Mouse (Mus musculus) embryonic stem cell, embryonic (primary cell): ENCODE data around the gene Fgd2.
"Not testable (repeated sequence)": the region's sequence is repeated elsewhere in the genome, so short reads cannot be mapped to it uniquely, and the experiment has no call there.

Experiments
- CTCF ChIA-PET, 4 experiments: fragments of 300-600 bp in 2 of 4; fragments of 350-600 bp in 2 of 4; sonication (Branson Sonifier 250); formaldehyde crosslinking; loops; one replicate each; lab custom pipeline; 2022; ENCODE audit warnings: inconsistent platforms in 2 of 4; lab: Charles Lee
- POLR2A ChIA-PET, 4 experiments: fragments of 300-600 bp in 2 of 4; fragments of 350-600 bp in 2 of 4; sonication (Branson Sonifier 250); formaldehyde crosslinking; loops; one replicate each; lab custom pipeline; 2022; ENCODE audit warnings: antibody characterized with exemption in 4 of 4, inconsistent platforms in 1 of 4; lab: Charles Lee

Fgd2 gene

DNA sequence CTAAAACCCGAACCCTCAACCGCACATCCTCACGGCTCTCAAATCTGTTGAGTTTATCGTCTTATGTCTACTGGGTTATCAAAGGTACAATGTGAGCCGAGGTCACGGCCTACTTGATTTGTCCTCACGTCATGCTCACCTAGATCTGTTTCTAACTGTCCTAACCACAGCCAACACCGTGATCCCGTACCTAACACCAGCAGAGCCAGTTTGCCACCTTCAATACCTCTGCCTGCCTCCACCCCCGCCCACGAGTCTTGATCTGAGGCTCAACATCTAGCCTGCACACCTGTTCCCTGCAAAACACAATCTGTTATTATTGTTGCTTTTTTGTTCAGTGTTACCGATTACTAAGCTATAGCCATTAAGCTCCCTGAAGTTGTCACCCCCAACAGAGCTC is 15.4 kb upstream of the Fgd2 start:
- POLR2A ChIA-PET, result interaction anchor here in 1 of 4 experiments (0.5 to 3.4 kb wide), 5 partner anchors 10 to 118 kb away, joined by 3 to 34 read pairs (median 3); no protein-coding TSS in a partner anchor
- CTCF ChIA-PET, result interaction anchor here in 1 of 4 experiments (0.6 kb wide), 1 partner anchor 60 kb away, joined by 5 read pairs; no protein-coding TSS in a partner anchor

DNA sequence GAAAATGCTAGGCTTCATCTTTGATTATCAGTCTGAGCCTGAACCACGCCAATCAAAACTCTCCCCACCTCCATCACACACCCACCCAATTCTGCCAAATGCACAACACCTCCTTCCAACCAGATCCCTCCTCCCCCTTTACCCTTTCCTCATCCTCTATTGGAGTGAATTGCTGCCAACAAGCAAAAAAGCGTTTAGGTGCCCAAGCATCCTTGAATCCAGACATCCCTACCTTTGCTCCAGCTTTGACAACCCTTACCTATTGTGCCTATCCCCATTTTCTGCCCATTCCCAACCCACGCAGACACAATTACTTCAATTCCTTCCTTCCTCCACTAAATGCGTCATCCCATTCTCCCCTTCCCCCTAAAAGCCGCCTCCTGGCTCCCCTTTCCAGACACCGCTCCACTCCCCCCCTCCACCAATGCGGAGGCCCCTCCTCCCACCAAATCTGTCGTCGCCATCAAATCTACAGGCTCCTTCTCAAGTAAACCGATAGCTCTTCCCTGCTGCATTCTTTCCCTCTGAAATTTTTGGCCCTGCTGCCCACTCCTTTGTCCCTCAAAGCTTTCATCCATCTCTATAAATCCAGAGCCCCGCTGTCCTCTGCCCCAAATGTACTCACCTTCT is 14.1 kb upstream of the Fgd2 start:
- ChIA-PET POLR2A (interaction anchor here in 3 of 4 experiments (0.5 to 3.5 kb wide), 44 partner anchors 8 to 1577 kb away, joined by 3 to 49 read pairs (median 5); partner anchors contain the start of genes Cdkn1a (in 2 of the 3), Fgd2 (in 2 of the 3), BC004004 (in 1 of the 3) and Gm28043 (in 1 of the 3)), CTCF (interaction anchor here (0.6 to 2.5 kb wide), 12 partner anchors 10 to 182 kb away, joined by 3 to 12 read pairs (median 4); partner anchors contain the start of gene BC004004 (in 1 of the 4))

DNA sequence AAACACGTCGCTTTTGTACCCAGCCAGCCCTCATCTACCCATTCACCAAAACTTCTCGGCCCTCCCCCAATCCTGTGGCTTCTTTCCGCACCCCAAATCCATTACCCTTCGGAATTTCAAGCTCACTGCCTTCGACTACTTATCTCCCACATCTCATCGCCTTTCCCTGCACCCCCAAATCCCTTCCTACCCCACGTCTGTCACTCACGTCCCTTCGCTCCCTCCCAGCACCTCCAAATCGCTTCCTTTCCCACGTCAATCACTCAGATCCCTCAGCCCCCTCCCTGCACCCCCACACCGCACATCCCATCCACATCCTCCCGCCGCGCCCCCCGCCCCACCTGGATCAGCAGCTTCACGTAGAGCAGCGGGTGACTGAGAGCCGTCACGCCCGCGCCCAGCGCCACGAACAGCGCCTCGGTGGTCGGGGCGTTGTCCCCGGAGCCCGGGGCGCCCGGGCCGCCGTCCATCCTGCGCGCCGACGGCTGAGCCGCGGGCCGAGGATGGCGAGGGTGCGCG is 13.5 kb upstream of the Fgd2 start:
- ChIA-PET POLR2A (interaction anchor here in 3 of 4 experiments (0.5 to 3.5 kb wide), 74 partner anchors 8 to 1577 kb away, joined by 3 to 49 read pairs (median 4); partner anchors contain the start of genes BC004004 (in 3 of the 3), Fgd2 (in 3 of the 3), Cdkn1a (in 2 of the 3) and Srsf3 (in 2 of the 3)), CTCF (interaction anchor here (0.6 to 2.5 kb wide), 20 partner anchors 9 to 1115 kb away, joined by 3 to 12 read pairs (median 4); partner anchors contain the start of genes BC004004 (in 2 of the 4) and Ppard (in 1 of the 4))

DNA sequence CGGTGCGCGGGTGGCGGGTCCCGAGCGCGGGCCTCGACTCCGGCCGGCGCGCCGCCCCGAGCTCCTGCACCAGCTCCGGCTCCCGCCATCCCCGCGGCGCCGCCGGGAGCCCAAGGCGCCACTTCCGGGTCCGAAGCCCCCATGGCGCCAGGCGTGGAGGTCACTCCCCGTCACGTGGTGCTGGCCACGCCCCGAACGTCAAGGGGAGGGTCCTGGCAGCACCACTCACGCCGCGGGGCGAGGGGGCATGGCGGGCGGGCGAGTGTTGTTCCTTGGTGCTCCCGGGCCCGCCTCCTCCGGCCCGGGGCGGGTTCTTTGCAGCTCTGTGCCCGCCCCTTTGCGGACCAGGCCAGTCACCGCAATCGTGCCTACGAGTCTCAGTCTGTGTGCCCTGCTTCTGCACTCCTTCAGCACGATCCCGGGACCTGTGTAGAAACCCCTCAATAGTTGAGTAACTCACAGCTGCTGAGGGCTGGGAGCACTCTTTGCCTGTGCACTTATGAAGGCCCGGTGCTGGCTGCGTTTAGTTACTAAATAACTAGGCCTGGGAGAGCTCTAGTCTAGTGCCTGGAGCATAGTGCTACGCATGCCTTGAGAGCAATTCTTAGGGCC is 13.0 kb upstream of the Fgd2 start, which contains the start of gene Mtch1:
TSS of gene Mtch1 (minus strand) at position 290 of the 612 bp plus-strand sequence.
- ChIA-PET POLR2A (interaction anchor here (0.5 to 3.5 kb wide), 72 partner anchors 8 to 452 kb away, joined by 3 to 49 read pairs (median 4); partner anchors contain the start of genes BC004004 (in 3 of the 4), Cdkn1a (in 3 of the 4), Fgd2 (in 3 of the 4) and Srsf3 (in 2 of the 4)), CTCF (interaction anchor here (0.6 to 2.5 kb wide), 18 partner anchors 9 to 1115 kb away, joined by 3 to 12 read pairs (median 4); partner anchors contain the start of genes BC004004 (in 2 of the 4) and Ppard (in 1 of the 4))

DNA sequence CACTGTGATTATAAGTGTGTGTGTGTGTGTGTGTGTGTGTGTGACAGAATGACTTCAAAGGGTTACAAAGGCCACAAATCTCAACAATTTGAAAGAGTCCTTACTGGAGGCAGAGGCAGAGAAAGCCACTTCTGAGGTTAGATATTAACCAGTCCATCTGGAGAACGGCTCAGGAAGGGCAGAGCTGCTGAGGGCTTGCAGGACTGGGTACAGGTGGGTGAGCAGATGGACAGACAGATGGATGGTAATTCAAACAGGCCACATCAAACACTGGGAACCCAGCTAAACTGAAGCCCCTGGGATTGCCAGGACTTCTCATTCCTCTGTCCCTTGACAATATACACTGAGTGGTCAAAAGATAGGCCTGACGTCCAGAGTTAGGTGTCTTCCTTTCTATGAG is 11.7 kb upstream of the Fgd2 start:
- CTCF ChIA-PET, result interaction anchor here in 1 of 4 experiments (2.4 kb wide), 1 partner anchor 22 kb away, joined by 12 read pairs; no protein-coding TSS in a partner anchor
- POLR2A ChIA-PET, result interaction anchor here in 3 of 4 experiments (0.7 to 3.5 kb wide), 5 partner anchors 7 to 312 kb away, joined by 3 to 49 read pairs (median 3); no protein-coding TSS in a partner anchor

DNA sequence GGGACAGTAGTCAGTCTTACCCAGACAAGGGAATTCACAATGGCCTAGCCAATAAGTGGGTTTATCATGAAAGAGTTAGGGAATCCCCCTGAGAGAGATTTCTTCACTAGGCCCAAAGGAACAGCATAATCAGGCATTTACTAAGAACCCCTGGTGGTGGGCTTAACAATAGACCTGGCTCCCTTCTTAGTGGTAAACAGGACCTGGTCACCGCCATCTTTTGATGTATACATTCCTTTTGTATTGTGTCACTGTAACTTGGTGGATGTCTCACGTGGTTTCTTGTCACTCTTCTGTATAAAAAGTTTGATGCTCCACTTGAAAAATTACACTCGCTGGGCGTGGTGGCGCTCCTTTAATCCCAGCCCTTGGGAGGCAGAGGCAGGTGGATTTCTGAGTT is 9.7 kb upstream of the Fgd2 start:
- POLR2A ChIA-PET, result interaction anchor here in 2 of 4 experiments (0.6 to 0.9 kb wide), 2 partner anchors 34 to 269 kb away, joined by 3 read pairs; no protein-coding TSS in a partner anchor
- CTCF ChIA-PET, result not testable (repeated sequence)

DNA sequence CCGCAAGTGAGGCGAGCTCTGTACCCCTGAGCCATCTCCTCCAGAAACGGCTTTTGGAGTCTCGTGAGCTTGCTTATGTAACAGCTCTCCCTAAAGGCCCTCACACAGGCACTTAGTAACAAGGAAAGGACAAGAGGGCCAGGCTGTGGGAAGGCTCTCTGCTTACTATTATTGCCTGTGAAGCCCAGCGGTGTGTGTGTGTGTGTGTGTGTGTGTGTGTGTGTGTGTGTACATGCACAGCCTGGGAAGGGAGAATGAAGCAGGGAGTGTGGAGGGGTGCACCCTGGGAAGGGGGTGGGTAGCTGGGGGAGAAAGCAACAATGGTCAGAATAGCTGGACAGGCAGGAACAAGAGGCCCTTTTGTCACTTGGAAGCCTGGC is 5.3 kb upstream of the Fgd2 start:
- ChIA-PET POLR2A (interaction anchor here in 3 of 4 experiments (0.5 to 3.9 kb wide), 17 partner anchors 8 to 196 kb away, joined by 3 to 49 read pairs (median 4); partner anchors contain the start of genes BC004004 (in 2 of the 3) and Mtch1 (in 2 of the 3)), CTCF (interaction anchor here in 3 of 4 experiments (0.9 to 5.4 kb wide), 9 partner anchors 14 to 184 kb away, joined by 3 to 32 read pairs (median 5); partner anchors contain the start of gene BC004004 (in 1 of the 3))

DNA sequence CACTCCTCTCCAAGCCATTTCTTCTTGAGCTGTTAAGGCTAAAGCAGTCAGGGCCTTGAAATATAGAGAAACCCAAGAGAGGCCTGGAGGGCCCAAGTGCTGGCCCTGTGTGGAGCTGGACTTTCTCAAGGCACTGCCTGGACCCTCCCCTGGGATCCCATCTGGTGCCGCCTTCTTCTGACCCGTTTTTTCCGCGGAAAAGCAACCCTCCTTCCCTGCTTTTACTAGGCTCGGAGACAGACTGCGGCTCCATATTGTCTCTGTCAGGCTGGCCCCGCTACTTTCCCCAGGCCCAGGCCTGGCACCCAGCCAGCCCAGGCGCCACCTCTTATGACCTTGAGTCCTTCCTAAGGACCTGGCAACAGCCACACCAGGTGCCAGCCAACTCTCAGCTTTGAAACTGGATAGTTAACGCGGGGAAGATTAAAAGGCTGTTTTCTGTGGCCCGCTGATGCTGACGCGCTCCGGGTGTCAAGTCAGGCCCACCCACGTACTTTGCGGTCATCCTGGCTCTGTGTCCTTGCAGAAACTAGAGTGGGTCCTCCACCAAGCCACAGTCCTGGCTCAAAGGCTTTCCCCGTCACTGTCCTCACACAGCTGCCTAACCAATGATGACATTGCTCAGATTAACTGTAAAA is 4.8 kb upstream of the Fgd2 start:
- ChIA-PET CTCF (interaction anchor here (0.6 to 5.4 kb wide), 18 partner anchors 8 to 365 kb away, joined by 3 to 32 read pairs (median 5); partner anchors contain the start of genes BC004004 (in 1 of the 4) and Mtch1 (in 1 of the 4)), POLR2A (interaction anchor here in 3 of 4 experiments (0.5 to 3.9 kb wide), 28 partner anchors 8 to 324 kb away, joined by 3 to 49 read pairs (median 4); partner anchors contain the start of genes Mtch1 (in 3 of the 3), BC004004 (in 2 of the 3), Pim1 (in 1 of the 3) and Srsf3 (in 1 of the 3))

DNA sequence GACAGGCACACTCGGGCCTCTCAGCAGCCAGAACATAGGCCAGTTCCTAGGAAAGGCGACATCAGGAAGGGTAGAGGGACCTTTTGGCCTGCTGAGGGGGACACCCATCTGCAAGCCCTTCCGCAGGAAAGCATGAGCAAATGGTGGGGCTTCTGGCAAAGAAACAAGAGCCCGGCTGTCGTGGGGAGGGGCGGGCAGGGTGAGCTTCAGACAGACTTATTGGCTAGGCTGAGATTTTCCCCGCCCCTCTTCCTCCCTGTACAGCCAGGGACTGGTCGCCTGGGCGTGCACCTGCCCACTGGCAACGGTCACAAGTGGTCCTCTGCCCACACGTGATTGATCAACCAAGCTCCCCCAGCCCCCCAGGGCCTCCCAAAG is 4.2 kb upstream of the Fgd2 start:
- ChIA-PET CTCF (interaction anchor here (0.6 to 5.4 kb wide), 18 partner anchors 9 to 366 kb away, joined by 3 to 32 read pairs (median 5); partner anchors contain the start of genes BC004004 (in 1 of the 4) and Mtch1 (in 1 of the 4)), POLR2A (interaction anchor here in 3 of 4 experiments (0.6 to 3.9 kb wide), 28 partner anchors 9 to 324 kb away, joined by 3 to 49 read pairs (median 4); partner anchors contain the start of genes Mtch1 (in 3 of the 3), BC004004 (in 2 of the 3), Pim1 (in 1 of the 3) and Srsf3 (in 1 of the 3))

DNA sequence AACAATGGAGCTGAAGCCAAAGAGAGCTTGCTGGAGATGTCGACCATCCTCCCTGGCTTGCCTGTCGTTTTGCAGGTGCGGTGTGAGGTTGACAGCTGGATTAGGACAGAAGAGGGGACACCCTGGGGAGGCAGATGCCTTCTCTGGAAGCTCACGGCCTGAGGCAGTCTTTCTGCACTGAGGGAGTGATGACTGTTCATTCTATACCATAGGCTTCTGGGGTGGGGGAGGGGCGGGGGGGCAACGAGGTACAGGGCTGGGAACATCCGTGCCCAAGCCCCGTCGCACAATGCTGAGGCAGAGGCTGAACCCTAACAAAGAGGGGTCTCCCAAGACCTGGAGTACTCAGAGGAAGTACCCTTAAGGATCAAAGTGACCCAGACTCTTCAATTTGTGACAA is 3.8 kb upstream of the Fgd2 start:
- POLR2A ChIA-PET, result interaction anchor here in 3 of 4 experiments (0.6 to 3.9 kb wide), 25 partner anchors 9 to 325 kb away, joined by 3 to 49 read pairs (median 4); partner anchors contain the start of genes Mtch1 (in 3 of the 3), BC004004 (in 2 of the 3), Pim1 (in 1 of the 3) and Srsf3 (in 1 of the 3)
- CTCF ChIA-PET, result interaction anchor here (0.6 to 5.4 kb wide), 14 partner anchors 9 to 186 kb away, joined by 3 to 32 read pairs (median 5); partner anchors contain the start of gene Mtch1 (in 1 of the 4)

DNA sequence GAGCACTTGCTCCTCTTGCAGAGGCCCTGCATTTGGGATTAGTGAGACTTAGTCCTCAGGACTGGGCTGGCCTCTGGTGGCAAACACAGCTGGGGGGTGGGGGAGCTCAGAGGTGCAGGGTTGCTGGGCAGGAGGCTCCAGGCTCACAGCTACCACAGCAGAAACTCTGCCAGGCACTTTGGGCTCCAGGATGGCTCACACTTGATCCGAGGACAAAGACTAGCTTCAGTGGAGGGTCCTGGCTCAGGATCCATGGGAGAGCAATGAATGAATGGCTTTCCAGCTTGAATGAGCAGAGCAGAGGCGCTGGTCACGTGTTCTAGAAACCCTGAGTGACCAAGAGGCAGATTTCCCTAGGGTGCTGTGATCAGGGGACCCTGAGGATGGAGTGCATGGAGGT is 1.8 kb upstream of the Fgd2 start:
- ChIA-PET POLR2A (interaction anchor here in 1 of 4 experiments (1.1 kb wide), 1 partner anchor 11 kb away, joined by 5 read pairs; the partner anchor contains the start of gene Mtch1), CTCF (interaction anchor here in 2 of 4 experiments (1.5 to 5.4 kb wide), 2 partner anchors 12 kb away, joined by 6 to 32 read pairs; no protein-coding TSS in a partner anchor)

DNA sequence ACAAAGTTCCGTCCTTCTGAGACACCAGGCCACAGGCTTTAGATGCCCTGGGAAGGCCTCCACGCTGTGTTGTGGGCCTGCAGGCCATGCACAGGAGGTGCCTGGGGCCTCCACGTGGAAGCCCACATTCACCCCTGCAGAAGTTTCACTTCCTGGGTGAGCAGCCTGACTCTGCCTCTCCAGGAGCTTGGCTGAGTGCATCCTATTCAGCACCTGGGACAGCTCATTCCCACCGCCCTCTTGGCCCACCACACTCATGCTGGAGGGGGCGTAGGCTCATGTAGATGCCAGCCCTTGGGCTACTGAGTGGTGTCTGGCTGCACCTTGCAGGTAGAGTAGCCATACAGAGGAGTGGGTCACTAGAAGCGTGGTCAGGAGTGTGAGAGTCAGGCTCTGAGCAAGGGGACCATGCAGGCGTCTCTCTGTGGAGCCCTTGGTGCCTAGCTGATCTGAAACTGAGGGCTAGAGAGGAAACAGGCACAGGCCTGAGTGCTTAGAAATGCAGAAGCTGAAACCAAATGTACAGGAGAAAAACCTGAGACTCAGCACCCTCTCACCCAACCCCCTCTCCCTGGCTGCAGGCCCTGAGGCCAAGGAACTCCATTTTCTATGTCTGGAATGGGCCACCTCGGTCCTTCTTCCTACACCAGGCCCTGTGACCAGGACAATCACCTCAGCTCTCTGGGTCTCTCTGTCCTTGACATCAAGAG is 1.4 kb downstream of the Fgd2 start:
- ChIA-PET CTCF (interaction anchor here (0.5 to 3.2 kb wide), 18 partner anchors 9 to 431 kb away, joined by 3 to 40 read pairs (median 6); partner anchors contain the start of genes Mtch1 (in 1 of the 4) and Stk38 (in 1 of the 4)), POLR2A (interaction anchor here (0.8 to 2.8 kb wide), 17 partner anchors 9 to 160 kb away, joined by 3 to 9 read pairs (median 3); partner anchors contain the start of genes Mtch1 (in 4 of the 4) and BC004004 (in 1 of the 4))

DNA sequence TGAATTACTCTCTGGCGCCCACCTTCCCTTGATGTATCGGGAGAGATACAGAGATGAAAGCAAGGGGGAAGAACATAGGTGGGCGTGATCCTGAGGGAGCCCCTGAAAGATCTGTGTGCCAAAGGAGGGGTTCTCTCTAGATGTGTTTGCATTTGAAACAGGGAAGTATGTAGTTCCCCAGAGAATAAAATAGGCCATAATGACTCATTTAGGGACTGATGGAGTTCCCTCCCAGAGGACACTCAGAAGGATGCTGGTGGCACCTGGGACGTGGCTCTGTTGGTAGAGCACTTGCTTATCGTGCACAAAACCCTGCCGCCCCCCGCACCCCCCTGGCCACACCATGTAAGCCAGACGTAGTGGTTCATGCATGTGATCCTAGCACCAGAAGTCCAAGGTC is 2.4 kb downstream of the Fgd2 start:
- CTCF ChIA-PET, result interaction anchor here in 3 of 4 experiments (1.7 to 3.2 kb wide), 3 partner anchors 8 to 9 kb away, joined by 8 to 20 read pairs (median 19); no protein-coding TSS in a partner anchor
- POLR2A ChIA-PET, result interaction anchor here in 2 of 4 experiments (1.0 to 2.8 kb wide), 4 partner anchors 8 to 21 kb away, joined by 3 to 9 read pairs (median 5); partner anchors contain the start of gene Mtch1 (in 2 of the 2)

DNA sequence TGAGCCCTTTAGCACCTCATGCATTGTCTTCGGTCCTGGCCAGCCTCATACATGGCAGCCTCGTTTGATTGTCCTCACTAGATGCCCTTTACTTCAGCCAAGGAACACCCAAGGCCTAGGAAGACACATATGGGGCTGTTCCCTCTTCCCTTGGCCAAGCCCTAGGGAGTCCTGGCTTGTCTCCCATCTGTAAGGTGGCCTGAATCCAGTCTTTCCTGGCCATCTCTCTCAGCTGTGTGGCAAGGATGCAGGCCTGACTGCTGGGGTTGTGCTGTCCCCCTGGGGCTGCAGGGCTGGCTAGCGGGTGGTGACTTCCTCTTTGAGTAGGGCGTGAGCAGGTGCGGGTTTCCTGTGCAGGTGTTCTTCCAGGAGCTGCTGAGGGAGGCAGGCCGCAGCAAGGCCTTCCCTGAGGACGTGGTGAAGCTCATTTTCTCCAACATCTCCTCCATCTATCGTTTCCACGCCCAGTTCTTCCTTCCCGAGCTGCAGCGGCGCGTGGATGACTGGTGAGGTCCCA is 4.4 kb downstream of the Fgd2 start:
- ChIA-PET POLR2A (interaction anchor here in 1 of 4 experiments (0.8 kb wide), 1 partner anchor 154 kb away, joined by 3 read pairs; no protein-coding TSS in a partner anchor), CTCF (interaction anchor here in 2 of 4 experiments (0.6 to 0.7 kb wide), 5 partner anchors 12 to 195 kb away, joined by 3 to 4 read pairs (median 3); no protein-coding TSS in a partner anchor)

DNA sequence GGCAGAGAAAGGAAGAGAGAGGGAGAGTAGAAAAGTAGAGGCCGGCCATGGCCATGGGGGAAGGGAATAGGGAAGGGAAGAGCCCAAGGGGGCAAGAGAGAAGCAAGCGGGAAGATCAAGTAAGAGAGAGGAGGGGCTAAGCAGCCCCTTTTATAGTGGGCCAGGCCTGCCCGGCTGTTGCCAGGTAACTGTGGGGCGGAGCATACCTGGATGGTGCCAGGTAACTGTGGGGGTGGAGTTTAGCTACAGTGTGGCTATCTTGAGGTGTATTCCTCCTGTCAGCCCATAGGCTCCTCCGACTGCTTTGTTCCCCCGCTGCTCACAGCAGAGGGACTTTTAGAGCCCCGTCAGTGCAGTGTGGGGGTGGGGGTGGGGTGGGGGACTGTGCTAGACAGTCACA is 8.0 kb downstream of the Fgd2 start:
- CTCF ChIA-PET, result interaction anchor here in 3 of 4 experiments (0.5 to 4.1 kb wide), 12 partner anchors 9 to 467 kb away, joined by 3 to 66 read pairs (median 3); no protein-coding TSS in a partner anchor

More for the DNA sequence above, 8.0 kb downstream of the Fgd2 start:
- POLR2A ChIA-PET, result interaction anchor here in 2 of 4 experiments (1.0 to 2.2 kb wide), 2 partner anchors 74 to 100 kb away, joined by 4 read pairs; partner anchors contain the start of gene BC004004 (in 1 of the 2)
